Mouse (Mus musculus) neural tube, embryonic 12.5 days (tissue): Measurements from ENCODE around the gene A630095N17Rik. TPM values are rescaled to one million over a fixed set of nuclear protein-coding genes. Genes with fewer than 3 reads are reported as not detected.
A peak's percentile ranks its signal among the peaks of the same experiment; 100 is the strongest.

Source experiments
- ATAC-seq: fragments of 200-750 bp; cut with Nextera tagmentation; 2 replicates; pipeline ENCODE4 v1.8.0; 2017; ENCODE audit warnings: low read depth, mild to moderate bottlenecking, moderate TSS enrichment, moderate library complexity; ENCODE audit not compliant: low FRiP score
- H3K27ac ChIP-seq: fragments of 300-500 bp; sonication (generic); 2 replicates; pipeline ENCODE4 v1.5.1; 2016
- H3K27me3 ChIP-seq: fragments of 300-500 bp; sonication (generic); replicated peaks from 2 replicates; pipeline ENCODE4 v1.6.1; 2016; ENCODE audit warnings: mild to moderate bottlenecking
- H3K36me3 ChIP-seq: fragments of 300-500 bp; sonication (generic); 2 replicates; pipeline ENCODE4 v1.6.1; 2016; ENCODE audit warnings: mild to moderate bottlenecking
- H3K4me1 ChIP-seq: fragments of 300-500 bp; sonication (generic); 2 replicates; pipeline ENCODE4 v1.6.1; 2016
- H3K4me2 ChIP-seq: fragments of 300-500 bp; sonication (generic); replicated peaks from 2 replicates; pipeline ENCODE4 v1.6.1; 2016; ENCODE audit warnings: mild to moderate bottlenecking
- H3K4me3 ChIP-seq: fragments of 300-500 bp; sonication (generic); 2 replicates; pipeline ENCODE4 v1.5.1; 2016
- H3K9ac ChIP-seq: fragments of 300-500 bp; sonication (generic); 2 replicates; pipeline ENCODE4 v1.6.1; 2016; ENCODE audit warnings: mild to moderate bottlenecking
- H3K9me3 ChIP-seq: fragments of 300-500 bp; sonication (generic); 2 replicates; pipeline ENCODE4 v1.6.1; 2016; ENCODE audit warnings: mild to moderate bottlenecking
- WGBS: fragments of 180-500 bp; shearing (Covaris S2); methylation state at CpG from one replicate; pipeline ENCODE4 v1.1.7; 2016; 5-methylcytosine and 5-hydroxymethylcytosine counted together
- polyA plus RNA-seq: library from polyadenylated mRNA; unstranded; fragments of >200 nt; fragmentation: Nextera tagmentation; extraction: Ambion mirVana; gene quantifications from 2 replicates; pipeline ENCODE4 v1.2.1, GENCODE M21; 2016

Gene A630095N17Rik
- polyA plus RNA-seq, 1 experiment from 2014 or later: not detected

- Histone ChIP-seq H3K4me2 (peak overlapping the region; percentile 87), H3K9me3 (no peaks in the 10 kb centered on the region), H3K9ac (peak overlapping the region; percentile 30; the same call in 1 of the 2 replicates), H3K4me3 (peak overlapping the region; percentile 45), H3K36me3 (peaks cover 24% of the 10 kb centered on the region), H3K4me1 (peaks cover 18% of the 10 kb centered on the region), H3K27me3 (peaks cover 70% of the 10 kb centered on the region), H3K27ac (no peak overlapping the region)
- peak; percentile 57 for ATAC-seq
- 2% methylated on average over 38 of the region's 38 CpGs for WGBS
Observed at GRCm38 (mm10) chr1:75218227-75219001, 13.5 kb downstream of the A630095N17Rik start.

GRCm38 (mm10) chr1:75217893-75218226 is 14.0 kb downstream of the A630095N17Rik start:
- Histone ChIP-seq H3K4me2 (peak overlapping the region; percentile 87), H3K4me3 (no peak overlapping the region), H3K36me3 (peaks cover 30% of the 10 kb centered on the region), H3K9me3 (no peaks in the 10 kb centered on the region), H3K9ac (peak overlapping the region; percentile 30; the same call in 1 of the 2 replicates), H3K27me3 (peaks cover 65% of the 10 kb centered on the region), H3K4me1 (peaks cover 18% of the 10 kb centered on the region), H3K27ac (no peak overlapping the region)
- no peak for ATAC-seq
- WGBS: 2% methylated on average over 6 of the region's 6 CpGs

GRCm38 (mm10) chr1:75216797-75217585 is 14.9 kb downstream of the A630095N17Rik start:
- peaks cover 38% of the 10 kb centered on the region for H3K36me3 ChIP-seq
- no peak overlapping the region for H3K4me3 ChIP-seq
- ATAC-seq: no peak
- H3K4me2 ChIP-seq: no peak overlapping the region
- H3K27ac ChIP-seq: no peak overlapping the region
- H3K9me3 ChIP-seq: no peaks in the 10 kb centered on the region
- H3K27me3 ChIP-seq: peaks cover 57% of the 10 kb centered on the region
- 78% methylated on average over 13 of the region's 13 CpGs for WGBS
- H3K4me1 ChIP-seq: peaks cover 26% of the 10 kb centered on the region
- H3K9ac ChIP-seq: no peak overlapping the region

GRCm38 (mm10) chr1:75215785-75216184 is 16.1 kb downstream of the A630095N17Rik start:
- no peak overlapping the region for H3K4me2 ChIP-seq
- H3K36me3 ChIP-seq: peaks cover 40% of the 10 kb centered on the region
- no peak overlapping the region for H3K4me3 ChIP-seq
- WGBS: 94% methylated on average over 9 of the region's 9 CpGs
- H3K27me3 ChIP-seq: peaks cover 49% of the 10 kb centered on the region
- H3K9me3 ChIP-seq: no peaks in the 10 kb centered on the region
- H3K4me1 ChIP-seq: peaks cover 35% of the 10 kb centered on the region
- no peak for ATAC-seq
- H3K9ac ChIP-seq: no peak overlapping the region
- no peak overlapping the region for H3K27ac ChIP-seq

GRCm38 (mm10) chr1:75214886-75215285 is 17.0 kb downstream of the A630095N17Rik start:
- Histone ChIP-seq H3K4me1 (peaks cover 40% of the 10 kb centered on the region), H3K4me2 (no peak overlapping the region), H3K36me3 (peaks cover 40% of the 10 kb centered on the region), H3K9me3 (no peaks in the 10 kb centered on the region), H3K27me3 (peaks cover 40% of the 10 kb centered on the region), H3K9ac (no peak overlapping the region), H3K4me3 (no peak overlapping the region), H3K27ac (no peak overlapping the region)
- ATAC-seq: no peak
- 70% methylated on average over 5 of the region's 5 CpGs for WGBS

- no peaks in the 10 kb centered on the region for H3K9me3 ChIP-seq
- peaks cover 36% of the 10 kb centered on the region for H3K27me3 ChIP-seq
- H3K4me2 ChIP-seq: no peak overlapping the region
- WGBS: 83% methylated on average over 2 of the region's 2 CpGs
- peaks cover 39% of the 10 kb centered on the region for H3K4me1 ChIP-seq
- H3K27ac ChIP-seq: no peak overlapping the region
- H3K36me3 ChIP-seq: peaks cover 40% of the 10 kb centered on the region
- H3K9ac ChIP-seq: no peak overlapping the region
- no peak for ATAC-seq
- no peak overlapping the region for H3K4me3 ChIP-seq
Observed at GRCm38 (mm10) chr1:75214442-75214841, 17.5 kb downstream of the A630095N17Rik start.

- Histone ChIP-seq H3K9ac (no peak overlapping the region), H3K9me3 (no peaks in the 10 kb centered on the region), H3K4me3 (no peak overlapping the region), H3K4me1 (peaks cover 40% of the 10 kb centered on the region), H3K27me3 (peaks cover 26% of the 10 kb centered on the region), H3K36me3 (peaks cover 40% of the 10 kb centered on the region), H3K27ac (no peak overlapping the region), H3K4me2 (no peak overlapping the region)
- ATAC-seq: no peak
- 96% methylated on average over 7 of the region's 7 CpGs for WGBS
Observed at GRCm38 (mm10) chr1:75213096-75213495, 18.8 kb downstream of the A630095N17Rik start.

GRCm38 (mm10) chr1:75212542-75212941 is 19.4 kb downstream of the A630095N17Rik start:
- 84% methylated on average over 4 of the region's 4 CpGs for WGBS
- no peak overlapping the region; the same call in 1 of the 2 replicates for H3K4me2 ChIP-seq
- peaks cover 20% of the 10 kb centered on the region for H3K27me3 ChIP-seq

GRCm38 (mm10) chr1:75211141-75211708 is 20.7 kb downstream of the A630095N17Rik start:
- peak; percentile 21; the same call in 1 of the 2 replicates for ATAC-seq

More at GRCm38 (mm10) chr1:75212542-75212941, 19.4 kb downstream of the A630095N17Rik start:
- no peak for ATAC-seq
- H3K9ac ChIP-seq: no peak overlapping the region
- peaks cover 37% of the 10 kb centered on the region for H3K4me1 ChIP-seq
- no peak overlapping the region for H3K4me3 ChIP-seq
- no peaks in the 10 kb centered on the region for H3K9me3 ChIP-seq
- no peak overlapping the region for H3K27ac ChIP-seq
- H3K36me3 ChIP-seq: peaks cover 40% of the 10 kb centered on the region

GRCm38 (mm10) chr1:75210136-75211087 is 21.5 kb downstream of the A630095N17Rik start, which contains the start of the genes Glb1l and Stk16:
Gene Glb1l (minus strand): TSS chr1:75210813.
Gene Stk16 (plus strand): TSS chr1:75210838.
- Histone ChIP-seq H3K27me3 (peaks cover 4% of the 10 kb centered on the region; the same call in 1 of the 2 replicates), H3K36me3 (peaks cover 36% of the 10 kb centered on the region), H3K27ac (no peak within 1 kb of the TSS), H3K9ac (peak within 1 kb of the TSS; percentile 96), H3K4me3 (peak within 1 kb of the TSS; percentile 98), H3K4me1 (peaks cover 37% of the 10 kb centered on the region), H3K9me3 (no peaks in the 10 kb centered on the region), H3K4me2 (peak within 1 kb of the TSS; percentile 97)
- ATAC-seq: peak; percentile 96
- 7% methylated on average over 42 of the region's 42 CpGs for WGBS

More at GRCm38 (mm10) chr1:75211141-75211708, 20.7 kb downstream of the A630095N17Rik start:
- H3K4me3 ChIP-seq: peak overlapping the region; percentile 98
- H3K27ac ChIP-seq: no peak overlapping the region
- H3K36me3 ChIP-seq: peaks cover 40% of the 10 kb centered on the region
- no peaks in the 10 kb centered on the region for H3K9me3 ChIP-seq
- WGBS: 15% methylated on average over 17 of the region's 17 CpGs
- peak overlapping the region; percentile 96 for H3K9ac ChIP-seq
- peak overlapping the region; percentile 97 for H3K4me2 ChIP-seq
- H3K4me1 ChIP-seq: peaks cover 37% of the 10 kb centered on the region
- H3K27me3 ChIP-seq: peaks cover 10% of the 10 kb centered on the region
